Mouse (Mus musculus): Measurements from ENCODE around the gene Mpdu1.
A peak's percentile ranks its signal among the peaks of the same experiment; 100 is the strongest.

Mpdu1 gene

DNA sequence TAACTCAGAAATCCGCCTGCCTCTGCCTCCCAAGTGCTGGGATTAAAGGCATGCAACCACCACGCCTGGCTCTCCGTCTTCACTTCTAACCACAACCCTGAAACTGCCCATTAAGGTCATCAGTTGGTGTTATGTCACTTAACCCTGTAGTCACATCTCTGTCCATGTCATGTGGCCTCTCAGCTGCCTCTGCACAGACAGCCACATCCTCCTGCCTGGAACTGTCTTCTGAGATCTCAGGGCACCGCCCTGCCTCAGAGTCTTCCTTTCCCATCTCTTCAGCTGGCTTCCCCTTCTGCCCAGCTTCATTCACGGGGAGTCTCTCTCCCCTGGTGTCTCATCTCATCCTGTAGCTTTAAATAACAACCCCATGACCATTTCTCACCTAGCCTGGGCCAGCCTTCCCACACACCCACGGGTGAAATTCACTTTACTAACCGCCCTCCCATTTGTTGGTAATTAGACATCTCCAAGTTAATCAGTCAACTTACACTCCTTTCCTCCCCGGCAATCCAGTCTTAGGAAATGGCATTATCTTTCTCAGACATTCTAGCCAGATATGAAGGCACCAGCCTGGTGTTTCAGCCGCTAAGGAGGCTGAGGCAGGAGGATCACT lies 29.9 kb upstream of the Mpdu1 start:
- DNase-seq (ENCODE audit: low spot score in 2 of 2), result no peak

DNA sequence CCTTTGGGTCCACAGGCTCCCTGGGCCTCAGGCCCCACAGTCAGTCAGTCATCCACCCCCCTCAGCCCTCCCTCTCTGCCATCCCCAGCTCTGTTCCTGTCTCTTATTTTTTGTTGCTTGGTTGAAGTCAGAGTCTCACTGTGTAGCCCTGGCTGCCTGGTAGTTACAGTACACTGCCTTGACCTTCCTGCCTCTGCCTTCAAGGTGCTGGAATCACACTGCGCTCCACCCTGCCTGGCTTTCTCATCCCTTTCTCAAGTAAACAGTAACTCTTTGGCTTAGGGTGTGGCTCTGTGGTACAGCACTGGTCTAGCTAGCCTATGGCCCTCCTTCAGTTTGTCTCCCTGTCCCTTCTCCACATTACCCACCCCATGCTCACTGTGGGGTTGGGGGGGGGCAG lies 27.4 kb upstream of the Mpdu1 start:
- no peak for DNase-seq (ENCODE audit: low spot score in 2 of 2)

DNA sequence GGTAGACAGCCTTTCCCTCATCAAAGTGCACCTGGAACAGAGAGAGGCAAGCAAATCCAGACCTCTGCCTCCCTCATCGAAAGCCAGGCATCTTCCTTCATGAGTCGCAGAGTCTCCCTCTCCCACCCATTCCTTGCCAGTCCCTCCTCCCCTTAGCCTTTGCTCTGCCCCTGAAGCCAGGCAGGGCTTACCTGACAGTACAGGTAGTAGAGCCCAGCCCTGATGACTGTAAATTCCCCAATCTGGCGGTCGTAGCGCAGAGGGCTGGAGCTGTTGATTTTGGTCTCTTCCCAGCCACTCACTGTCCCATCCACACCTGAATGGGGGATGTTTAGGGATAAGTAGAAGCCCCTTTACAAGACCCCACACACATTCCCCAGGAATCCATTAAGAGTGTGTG lies 24.6 kb upstream of the Mpdu1 start:
- no peak for DNase-seq (ENCODE audit: low spot score in 2 of 2)

DNA sequence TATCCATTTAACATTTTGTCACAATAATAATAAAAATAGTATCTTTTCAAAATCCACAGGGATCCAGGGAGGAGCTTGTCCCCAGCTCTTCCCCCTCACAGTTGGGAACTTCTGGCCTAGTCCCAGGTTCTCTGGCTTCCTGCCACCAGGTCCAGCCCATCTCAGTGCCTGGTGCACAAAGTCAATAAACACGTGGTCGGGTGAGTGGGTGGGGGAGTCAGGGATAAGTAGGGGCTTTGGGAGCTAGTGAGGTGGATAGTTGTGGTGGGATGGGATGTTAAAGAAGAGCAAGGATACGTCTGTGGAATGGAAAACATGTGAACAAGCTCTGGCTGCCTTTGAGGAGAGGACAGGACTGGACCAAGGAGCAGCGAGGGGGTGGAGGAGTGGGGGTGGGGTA lies 23.9 kb upstream of the Mpdu1 start:
- DNase-seq (ENCODE audit: low spot score in 2 of 2), result no peak

DNA sequence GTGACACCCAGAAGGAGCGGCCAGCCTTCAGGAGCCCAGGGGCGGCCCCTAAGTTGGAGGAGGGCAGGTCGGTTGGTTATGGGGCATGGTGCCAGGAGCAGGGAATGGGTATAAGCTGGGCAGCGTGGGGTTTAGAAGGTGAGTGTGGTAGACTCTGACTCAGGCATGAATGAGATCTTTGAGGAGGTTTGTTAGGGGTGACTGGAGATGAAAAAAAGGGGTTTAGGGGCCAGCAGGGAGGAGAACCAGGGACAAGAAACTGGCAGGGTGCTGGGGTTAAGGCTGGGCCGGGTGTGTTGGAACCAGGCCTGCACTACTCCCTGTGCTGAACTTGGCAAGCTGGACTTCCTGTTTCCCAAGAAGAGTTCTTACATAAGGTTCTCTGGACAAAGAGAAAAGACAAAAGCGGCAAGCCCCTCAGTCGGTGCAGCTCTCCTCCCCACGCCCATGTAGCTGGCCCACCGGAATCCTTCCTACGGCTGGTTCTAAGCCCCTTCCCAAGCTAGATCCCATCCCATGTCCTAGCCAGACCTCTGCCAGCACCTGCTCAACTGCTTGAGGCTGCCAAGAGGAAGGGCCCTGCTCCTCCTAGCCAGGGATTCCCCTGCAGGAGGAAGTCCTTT lies 23.2 kb upstream of the Mpdu1 start, which contains the start of gene Tnfsf13:
TSS of gene Tnfsf13 (minus strand) at position 259 of the 623 bp plus-strand sequence.
- DNase-seq (ENCODE audit: low spot score in 2 of 2), result no peak

DNA sequence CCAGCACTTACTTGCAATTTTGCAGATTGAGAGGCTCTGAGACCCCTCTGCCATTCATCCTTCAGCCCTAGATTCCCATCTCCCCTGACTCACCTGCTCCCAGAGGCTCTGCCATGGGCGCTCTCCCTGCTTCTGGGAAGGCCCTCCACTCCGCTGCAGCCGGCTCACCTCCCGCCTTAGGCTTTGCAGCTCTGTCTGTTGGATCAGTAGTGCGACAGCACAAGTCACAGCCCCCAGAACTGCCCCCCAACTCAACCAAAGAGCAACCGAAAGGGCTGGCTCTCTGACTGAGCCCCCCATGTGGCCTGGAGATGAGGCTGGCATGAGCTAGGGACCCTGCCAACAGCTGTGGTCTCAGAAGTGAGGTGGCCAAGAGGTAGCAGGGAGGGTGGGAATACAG lies 22.5 kb upstream of the Mpdu1 start:
- DNase-seq (ENCODE audit: low spot score in 2 of 2), result no peak

DNA sequence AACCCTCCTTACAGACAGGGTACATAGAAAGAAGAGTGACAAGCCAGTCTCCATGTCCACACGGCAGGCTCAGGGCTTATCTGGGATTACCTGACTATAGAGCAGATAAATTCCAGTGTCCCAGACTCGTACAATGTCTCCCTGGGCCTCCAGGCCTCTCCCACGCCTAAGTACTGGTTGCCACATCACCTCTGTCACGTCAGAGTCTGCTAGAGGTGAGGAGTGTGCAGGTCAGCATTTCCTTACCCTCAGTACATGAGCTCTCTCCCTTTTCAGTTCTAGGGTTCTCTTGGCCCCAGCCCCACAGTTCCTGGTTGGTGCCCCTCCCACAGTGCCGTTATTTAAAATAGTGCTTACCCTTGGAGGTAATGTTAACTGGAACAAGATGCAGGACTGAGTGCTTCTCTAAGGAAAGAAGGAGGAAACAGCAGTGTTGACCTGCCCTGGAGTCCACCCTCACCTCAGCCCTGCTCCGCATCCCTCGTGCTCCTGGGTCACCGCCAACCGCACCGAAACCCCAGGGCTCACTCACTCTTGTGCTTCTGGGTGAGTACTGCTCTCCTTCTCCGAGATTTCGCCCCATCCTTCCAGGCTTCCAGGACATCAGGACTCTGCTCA lies 21.8 kb upstream of the Mpdu1 start:
- no peak for DNase-seq (ENCODE audit: low spot score in 2 of 2)

DNA sequence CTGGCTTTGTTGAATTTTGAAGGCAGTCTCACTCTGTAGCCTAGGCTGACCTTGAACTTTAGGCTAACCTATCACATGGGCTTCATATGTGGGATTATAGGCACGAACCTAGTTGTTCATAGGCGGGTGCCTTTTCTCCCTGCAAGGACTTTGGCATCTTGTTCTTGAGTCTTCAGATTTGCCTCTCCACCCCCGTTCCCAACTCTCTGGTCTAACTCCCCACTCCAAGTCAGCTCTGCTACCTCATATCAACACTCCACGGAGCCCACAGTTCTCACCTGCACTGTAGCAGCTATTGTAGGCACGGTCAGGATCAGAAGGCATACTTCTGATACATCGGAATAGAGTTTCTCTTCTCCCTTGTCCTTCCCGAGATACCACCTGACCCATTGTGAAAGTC lies 21.1 kb upstream of the Mpdu1 start:
- DNase-seq (ENCODE audit: low spot score in 2 of 2), result no peak

DNA sequence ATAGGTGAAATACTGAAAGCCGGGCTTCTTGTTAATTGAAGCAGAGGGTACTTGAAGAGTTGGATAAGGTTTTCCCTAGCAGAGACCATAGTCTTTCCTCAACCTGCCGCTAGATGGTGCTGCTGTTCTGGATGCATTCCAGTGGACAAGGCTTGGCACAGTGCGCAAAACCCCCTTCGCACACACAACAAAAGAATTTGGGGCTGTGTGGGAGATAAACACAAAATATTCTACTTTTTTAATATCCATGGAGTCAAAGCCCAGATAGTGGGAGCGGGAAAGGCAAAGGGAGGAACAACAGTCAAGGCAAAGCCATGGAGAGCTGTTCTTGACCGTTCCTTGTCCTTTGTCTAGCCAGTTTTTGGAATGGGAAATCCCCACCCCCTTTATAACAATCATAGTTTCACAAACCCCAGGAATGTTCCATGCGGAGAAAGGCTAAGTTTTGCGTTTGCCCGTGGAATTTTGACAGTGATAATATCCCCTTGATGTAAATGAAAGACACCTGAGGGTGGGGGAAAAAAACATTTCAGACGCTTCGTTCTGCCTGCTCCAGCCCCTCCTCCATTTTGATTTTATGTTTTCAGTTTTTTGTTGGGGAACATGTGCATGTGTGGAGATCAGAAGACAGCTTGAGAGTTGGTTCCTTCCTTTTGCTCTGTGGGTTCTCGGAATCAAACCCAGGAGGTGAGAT lies 20.5 kb upstream of the Mpdu1 start:
- DNase-seq (ENCODE audit: low spot score in 2 of 2), result peak; percentile 74 to 87

DNA sequence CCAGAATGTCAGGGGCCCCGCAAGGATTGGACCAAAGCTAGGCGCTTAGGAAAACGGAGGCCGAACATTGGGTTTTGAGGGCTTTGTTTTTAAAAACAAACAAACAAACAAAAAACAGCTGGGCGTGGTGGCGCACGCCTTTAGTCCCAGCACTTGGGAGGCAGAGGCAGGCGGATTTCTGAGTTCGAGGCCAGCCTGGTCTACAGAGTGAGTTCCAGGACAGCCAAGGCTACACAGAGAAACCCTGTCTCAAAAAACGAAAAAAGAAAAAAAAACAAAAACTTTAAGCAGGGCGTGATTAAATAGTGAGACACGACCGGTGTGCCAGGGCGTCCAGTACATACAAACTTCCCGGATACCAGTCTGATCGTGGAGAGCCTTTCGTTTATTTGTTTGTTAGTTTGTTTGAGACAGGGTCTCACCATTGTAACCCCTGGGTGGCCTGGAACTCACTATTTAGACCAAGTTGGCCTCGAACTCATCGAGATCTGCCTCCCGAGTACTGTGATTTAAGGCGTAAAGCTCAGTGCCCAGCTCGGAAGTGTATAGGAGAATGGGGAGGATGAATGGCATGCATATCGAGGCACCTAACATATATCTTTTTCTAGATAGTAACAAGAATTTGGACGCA lies 19.9 kb upstream of the Mpdu1 start:
- DNase-seq (ENCODE audit: low spot score in 2 of 2), result no peak

DNA sequence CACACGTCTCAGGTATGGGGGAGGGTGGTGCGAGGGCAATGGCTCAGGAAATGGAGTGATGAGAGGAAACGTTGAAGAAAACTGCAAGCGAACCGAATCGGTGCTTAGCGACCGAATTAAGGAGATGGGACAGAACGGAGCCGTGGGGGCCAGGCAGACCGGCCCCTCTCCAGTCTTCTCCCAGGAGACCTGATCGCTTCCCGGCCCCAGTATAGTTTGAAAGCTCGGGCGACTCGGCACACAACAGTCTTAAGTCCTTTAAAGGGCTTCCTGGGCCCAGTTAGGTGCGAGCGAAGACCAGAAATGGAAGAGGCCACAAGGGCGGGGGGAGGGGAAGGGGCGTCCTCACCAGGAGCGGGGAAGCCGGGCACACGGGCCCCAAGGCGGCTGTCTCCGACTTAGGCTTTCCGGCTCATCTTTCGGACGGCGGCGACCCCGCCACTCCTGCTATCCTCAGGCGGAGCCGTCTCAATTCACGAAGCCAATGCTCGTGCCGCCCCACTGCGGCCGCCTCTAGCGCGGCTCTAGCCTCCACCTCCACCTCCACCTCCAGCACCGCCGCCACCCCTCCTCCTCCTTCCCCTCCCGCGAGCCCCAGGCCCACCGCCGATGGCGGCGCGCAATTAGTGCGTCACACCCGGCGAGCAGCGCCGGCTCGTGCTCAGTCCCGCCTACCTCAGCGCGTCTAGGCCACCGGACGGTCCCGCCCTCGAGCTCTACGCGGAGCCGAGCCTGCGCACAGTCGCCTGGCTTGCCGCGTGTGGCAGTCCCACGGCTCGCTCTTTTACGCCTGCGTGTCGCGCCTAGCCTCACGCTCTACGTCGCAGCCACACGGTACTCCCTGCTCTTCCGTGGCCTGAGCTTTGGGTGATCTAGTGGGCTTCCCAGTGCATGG lies 19.1 kb upstream of the Mpdu1 start, which contains the start of gene Senp3:
TSS of gene Senp3 (minus strand) at position 771 of the 895 bp plus-strand sequence.
- DNase-seq (ENCODE audit: low spot score in 2 of 2), result peak; percentile 95 to 97

DNA sequence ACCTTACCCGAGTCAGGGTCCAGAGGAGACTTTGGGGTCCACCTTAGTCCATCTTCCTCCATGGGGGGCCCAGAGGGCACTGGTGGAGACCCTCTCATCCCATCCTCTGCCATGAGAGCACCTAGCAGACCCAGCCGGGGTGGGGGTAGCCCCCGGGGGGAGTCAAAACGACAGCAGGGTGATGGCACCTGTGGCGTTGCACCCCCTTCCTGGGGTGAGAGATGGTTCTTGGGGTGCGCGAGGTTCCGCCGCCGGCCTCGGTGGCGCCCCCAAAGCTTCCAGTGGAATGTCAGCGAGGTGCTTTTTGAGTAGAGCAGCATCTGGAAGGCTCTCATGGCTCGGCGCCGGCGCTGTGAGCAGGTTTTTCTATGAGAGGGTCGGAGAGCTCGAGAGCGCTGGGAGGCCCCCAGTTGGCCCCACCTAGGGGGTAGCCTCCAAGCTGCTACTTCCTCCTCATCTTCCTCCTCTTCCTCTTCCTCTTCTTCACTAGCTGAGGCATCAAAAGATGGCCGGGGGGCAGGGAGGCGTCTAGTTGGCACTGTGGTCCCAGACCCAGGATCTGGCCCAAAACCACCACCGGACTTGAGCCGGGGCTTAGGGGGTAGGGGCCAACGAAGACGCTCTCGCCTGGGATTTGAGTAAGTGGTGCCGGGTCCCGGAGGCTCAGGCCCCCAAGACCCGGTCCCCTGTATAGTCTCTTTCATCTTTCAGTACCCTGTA lies 17.9 kb upstream of the Mpdu1 start:
- no peak for DNase-seq (ENCODE audit: low spot score in 2 of 2)

DNA sequence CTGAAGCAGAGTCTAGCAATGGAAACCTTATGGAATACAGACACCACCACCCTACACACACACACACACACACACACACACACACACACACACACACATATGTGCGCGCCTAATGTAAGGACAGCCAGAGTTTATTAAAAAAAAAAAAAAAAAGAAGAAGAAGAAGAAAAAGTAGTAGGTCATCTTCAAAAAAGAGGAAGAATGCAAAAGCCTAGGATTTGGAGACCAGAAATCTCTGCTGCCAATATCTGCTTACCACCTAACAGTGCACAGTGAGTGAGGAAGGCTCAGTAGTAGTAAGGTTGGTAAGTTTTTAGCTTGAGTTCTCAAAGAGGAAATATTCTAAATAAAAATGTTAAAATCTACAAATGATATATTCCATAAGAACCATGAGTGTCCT lies 16.7 kb upstream of the Mpdu1 start:
- no peak for DNase-seq (ENCODE audit: low spot score in 2 of 2)

DNA sequence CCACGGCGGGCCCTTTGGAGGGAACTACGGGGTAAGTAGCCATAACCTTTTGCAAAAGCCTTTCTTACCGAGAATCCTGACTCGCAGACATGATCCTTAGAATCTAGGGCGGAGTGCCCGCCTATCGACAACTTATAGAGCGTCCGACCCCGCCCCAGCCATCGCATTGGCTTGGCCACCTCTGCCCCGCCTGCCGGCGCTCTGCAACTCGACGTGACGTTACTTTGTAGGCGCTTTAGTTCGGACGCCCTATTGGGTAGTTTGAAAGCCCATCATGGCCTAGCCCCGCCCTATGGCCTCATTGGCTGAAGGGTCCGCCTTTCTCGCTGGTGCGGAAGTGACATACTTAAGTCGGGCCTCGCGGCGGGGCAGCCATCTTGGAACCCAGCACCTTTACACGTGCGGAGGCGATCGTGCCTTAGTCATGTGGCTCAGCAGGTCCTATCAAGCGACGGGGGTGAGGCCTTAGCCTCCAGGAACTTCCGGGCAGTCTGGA lies 9.8 kb upstream of the Mpdu1 start, which contains the start of gene Eif4a1:
TSS of gene Eif4a1 (minus strand) at position 213 of the 496 bp plus-strand sequence.
- DNase-seq (ENCODE audit: low spot score in 2 of 2), result peak; percentile 100

DNA sequence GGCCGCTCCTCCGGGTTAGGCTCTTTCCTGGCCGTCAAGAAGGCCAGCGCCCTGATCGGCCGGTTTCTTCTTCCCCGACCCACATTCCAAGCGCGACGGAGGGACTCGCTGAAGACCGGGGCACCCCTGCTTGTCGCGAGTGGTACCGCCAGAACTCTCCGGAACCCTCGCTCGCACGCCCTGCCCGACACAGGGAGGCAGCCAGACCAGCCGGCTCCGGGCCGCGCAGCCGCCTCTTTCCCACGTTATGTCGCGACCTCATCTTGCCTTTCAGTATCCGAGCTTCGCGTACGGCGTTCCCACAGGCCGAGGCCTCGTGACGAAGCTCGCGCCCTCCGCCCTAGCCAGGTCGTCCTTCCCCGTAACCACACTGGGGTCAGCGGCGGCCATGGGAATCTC lies 9.3 kb upstream of the Mpdu1 start:
- DNase-seq (ENCODE audit: low spot score in 2 of 2), result peak; percentile 55 to 61

DNA sequence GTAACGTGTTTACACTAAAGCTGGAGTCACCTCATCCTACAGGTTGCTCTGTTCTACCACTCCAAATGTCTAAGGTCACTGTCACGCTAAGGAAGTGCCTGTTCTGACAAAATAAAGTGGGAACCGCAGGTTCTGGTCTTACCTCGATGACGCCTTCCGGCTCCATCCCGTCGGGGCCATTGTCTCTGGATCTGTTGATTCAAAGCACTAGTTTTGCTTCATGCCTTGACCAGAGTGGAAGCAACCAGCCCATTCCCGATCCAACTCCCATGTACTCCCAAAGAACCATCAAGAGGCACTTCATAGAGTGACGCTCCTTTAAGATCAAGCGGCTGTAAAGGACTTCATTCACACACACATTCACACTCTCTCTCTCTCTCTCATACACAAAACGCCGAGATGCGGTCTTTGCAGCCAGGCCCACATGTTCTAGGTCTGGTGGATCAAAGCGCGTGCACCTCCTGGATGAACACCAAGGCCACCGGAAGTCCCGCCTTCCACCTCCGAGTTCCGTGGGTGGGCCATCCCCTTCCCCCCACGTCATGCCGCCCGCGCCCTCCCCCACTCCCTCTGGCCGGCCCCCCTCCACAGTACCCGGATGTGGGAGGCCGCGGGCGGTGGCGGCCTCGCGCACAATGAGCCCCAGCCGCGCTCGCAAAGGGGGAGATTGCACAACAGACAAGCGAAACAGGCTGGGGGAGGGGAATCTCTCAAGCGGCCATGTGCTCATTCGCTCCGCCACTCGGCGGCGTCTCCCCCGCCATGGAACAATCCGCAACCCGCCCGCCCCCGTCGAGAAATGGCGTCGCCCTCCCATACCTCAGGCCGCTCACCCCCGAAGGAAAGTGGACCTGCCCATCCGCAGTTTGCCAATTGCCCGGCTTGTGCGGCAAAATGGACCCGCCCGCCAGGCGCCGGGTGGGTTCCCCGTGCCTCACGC lies 8.6 kb upstream of the Mpdu1 start:
- DNase-seq (ENCODE audit: low spot score in 2 of 2), result peak; percentile 91 to 92

DNA sequence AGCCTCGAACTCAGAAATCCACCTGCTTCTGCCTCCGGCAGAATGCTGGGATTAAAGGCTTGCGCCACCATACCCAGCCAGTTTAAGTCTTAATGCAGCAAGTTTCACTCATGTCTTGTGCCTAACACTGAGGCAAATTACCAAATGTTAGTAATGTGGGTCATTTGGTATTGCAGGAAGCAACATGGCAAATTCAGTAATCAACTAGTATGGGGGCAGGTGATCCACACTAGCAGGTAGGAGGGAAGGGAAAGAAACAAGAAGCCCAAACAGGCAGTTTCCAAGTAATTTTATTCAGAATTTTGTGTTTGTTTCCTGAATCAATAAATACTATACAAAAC lies 4.2 kb upstream of the Mpdu1 start:
- DNase-seq (ENCODE audit: low spot score in 2 of 2), result no peak

DNA sequence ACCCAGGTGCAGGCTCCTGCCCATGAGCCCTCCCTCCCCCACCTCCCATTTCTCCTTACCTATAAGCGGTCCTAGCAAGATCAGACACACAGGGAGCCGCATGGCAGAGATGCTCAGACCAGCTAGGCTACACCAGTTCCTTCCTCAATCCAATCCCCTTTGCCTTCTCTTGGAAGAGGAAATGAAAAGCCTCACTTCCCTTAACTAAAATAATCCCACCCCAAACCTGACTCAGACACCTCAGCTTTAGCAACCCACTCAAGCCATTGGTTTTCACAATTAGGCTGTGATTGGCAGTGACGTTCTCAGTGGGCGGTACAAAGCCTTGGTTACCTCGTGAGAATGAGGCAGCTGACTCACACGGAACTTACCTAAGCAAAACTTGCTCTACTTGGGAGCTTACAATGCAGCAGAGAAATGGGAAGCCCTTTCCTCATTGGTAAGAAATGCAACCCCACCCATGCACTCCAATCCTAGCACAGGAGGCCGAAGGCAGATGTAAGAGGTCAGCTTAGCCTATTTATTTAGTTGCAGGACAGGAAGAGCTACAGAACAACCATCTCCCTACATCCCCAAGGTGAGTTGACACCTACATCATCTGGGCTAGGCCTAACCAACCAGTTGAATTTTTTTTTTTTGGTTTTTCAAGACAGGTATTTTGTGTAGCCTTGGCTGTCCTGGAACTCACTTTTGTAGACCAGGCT lies 3.7 kb upstream of the Mpdu1 start, which contains the start of gene Cd68:
TSS of gene Cd68 (minus strand) at position 193 of the 704 bp plus-strand sequence.
- DNase-seq (ENCODE audit: low spot score in 2 of 2), result peak in 1 of 2 experiments; percentile 74

Measured in frontal cortex, postnatal 10 days (tissue).